Mouse (Mus musculus) CH12.LX (cell line): ENCODE measurements at regions not wholly inside any gene's neighbourhood (a gene's known extent, or its start where the extent isn't known, plus 50 kb on each side); places are given as distances from the start of the nearest gene placed in this dataset.

Source experiments
- DNase-seq: peaks from one replicate; pipeline ENCODE4 v3.0.0-alpha.2; 2013; ENCODE audit errors: extremely low read depth
- H3K27ac ChIP-seq: 2 replicates; pipeline ENCODE4 v1.5.1; 2012; ENCODE audit warnings: low read depth, mild to moderate bottlenecking, control low read depth, moderate library complexity; ENCODE audit not compliant: insufficient read depth
- H3K27me3 ChIP-seq: replicated peaks from 2 replicates; pipeline ENCODE3; 2012; ENCODE audit warnings: inconsistent platforms
- H3K36me3 ChIP-seq, 2 experiments: replicated peaks in 1 of 2; 2 replicates each; pipeline versions ENCODE3 to v1.6.1; 2012; ENCODE audit warnings: inconsistent platforms in 1 of 2, low read length in 1 of 2, mild to moderate bottlenecking in 1 of 2, mixed read lengths in 1 of 2, moderate library complexity in 1 of 2; ENCODE audit not compliant: control insufficient read depth in 1 of 2, insufficient read depth in 1 of 2
- H3K4me1 ChIP-seq, 2 experiments: 2 replicates each; pipeline ENCODE4 v1.6.1; 2012; ENCODE audit warnings: inconsistent platforms in 1 of 2, moderate library complexity in 1 of 2; ENCODE audit not compliant: insufficient read depth in 2 of 2, control insufficient read depth in 1 of 2
- H3K4me2 ChIP-seq: 2 replicates; pipeline ENCODE4 v1.6.1; 2012; ENCODE audit warnings: low read depth, mild to moderate bottlenecking, control low read depth; ENCODE audit not compliant: poor library complexity, insufficient read depth, severe bottlenecking
- H3K4me3 ChIP-seq, 3 experiments: fragments of 150-350 bp in 1 of 3; sonication (generic) in 1 of 3; replicated peaks in 1 of 3; 2 replicates each; pipeline versions ENCODE3 to v1.5.1; 2011 to 2012; ENCODE audit warnings: low read depth in 2 of 3, low read length in 2 of 3, mild to moderate bottlenecking in 2 of 3, moderate library complexity in 2 of 3, control low read depth in 1 of 3, improper control_type of control experiment in 1 of 3, inconsistent platforms in 1 of 3, mixed read lengths in 1 of 3; ENCODE audit not compliant: poor library complexity in 1 of 3
- H3K79me2 ChIP-seq: replicated peaks from 2 replicates; pipeline ENCODE4 v1.6.1; 2012; ENCODE audit warnings: mild to moderate bottlenecking, moderate library complexity; ENCODE audit not compliant: control insufficient read depth, poor library complexity, insufficient read depth, severe bottlenecking; ENCODE audit errors: extremely low read depth
- H3K9ac ChIP-seq: 2 replicates; pipeline ENCODE4 v1.6.1; 2012; ENCODE audit warnings: low read depth, mild to moderate bottlenecking, control low read depth, moderate library complexity; ENCODE audit not compliant: insufficient read depth
- H3K9me3 ChIP-seq: replicated peaks from 2 replicates; pipeline ENCODE3; 2012; ENCODE audit warnings: low read length, inconsistent platforms, mixed read lengths
- BHLHE40 ChIP-seq: IDR thresholded peaks from 2 replicates; pipeline ENCODE4 v1.6.1; 2011; ENCODE audit warnings: mild to moderate bottlenecking, low read depth, low read length, improper control_type of control experiment
- CHD2 ChIP-seq: IDR thresholded peaks from 2 replicates; pipeline ENCODE4 v1.6.1; 2011; ENCODE audit warnings: low read length, improper control_type of control experiment
- CTCF ChIP-seq, 2 experiments: IDR thresholded peaks in 1 of 2; conservative IDR thresholded peaks in 1 of 2; 2 replicates each; pipeline ENCODE4 v1.5.1; 2011 to 2012; ENCODE audit warnings: low read depth in 2 of 2, low read length in 2 of 2, improper control_type of control experiment in 1 of 2, inconsistent platforms in 1 of 2, mild to moderate bottlenecking in 1 of 2, moderate library complexity in 1 of 2
- E2F4 ChIP-seq: IDR thresholded peaks from 2 replicates; pipeline ENCODE4 v1.6.1; 2011; ENCODE audit warnings: low read depth, low read length, improper control_type of control experiment; ENCODE audit not compliant: insufficient replicate concordance
- ELF1 ChIP-seq: IDR thresholded peaks from 2 replicates; pipeline ENCODE4 v1.6.1; 2014; ENCODE audit warnings: low read depth, mild to moderate bottlenecking, inconsistent platforms, low read length, improper control_type of control experiment
- HCFC1 ChIP-seq: IDR thresholded peaks from 2 replicates; pipeline ENCODE4 v1.6.1; 2012; ENCODE audit warnings: low read depth, mild to moderate bottlenecking, inconsistent platforms, low read length, improper control_type of control experiment
- JUN ChIP-seq: IDR thresholded peaks from 2 replicates; pipeline ENCODE4 v1.6.1; 2011; ENCODE audit warnings: low read depth, mild to moderate bottlenecking, low read length, improper control_type of control experiment, moderate library complexity; ENCODE audit not compliant: insufficient read depth
- MEF2A ChIP-seq: IDR thresholded peaks from 2 replicates; pipeline ENCODE4 v1.6.1; 2014; ENCODE audit warnings: low read depth, mild to moderate bottlenecking, inconsistent platforms, low read length, improper control_type of control experiment, borderline replicate concordance
- MYC ChIP-seq: IDR thresholded peaks from 2 replicates; pipeline ENCODE4 v1.6.1; 2011; ENCODE audit warnings: low read depth, mild to moderate bottlenecking, improper control_type of control experiment, low read length
- PAX5 ChIP-seq: IDR thresholded peaks from 2 replicates; pipeline ENCODE4 v1.6.1; 2012; ENCODE audit warnings: low read length, inconsistent platforms, mixed read lengths
- RAD21 ChIP-seq: IDR thresholded peaks from 2 replicates; pipeline ENCODE4 v1.6.1; 2011; ENCODE audit warnings: low read depth, mild to moderate bottlenecking, low read length, improper control_type of control experiment, moderate library complexity
- RCOR1 ChIP-seq: conservative IDR thresholded peaks from 2 replicates; pipeline ENCODE4 v1.6.1; 2012; ENCODE audit warnings: low read depth, mild to moderate bottlenecking, inconsistent platforms, low read length, improper control_type of control experiment
- TBP ChIP-seq: conservative IDR thresholded peaks from 2 replicates; pipeline ENCODE4 v1.6.1; 2011; ENCODE audit warnings: low read depth, low read length, improper control_type of control experiment
- UBTF ChIP-seq: IDR thresholded peaks from 2 replicates; pipeline ENCODE4 v1.6.1; 2012; ENCODE audit warnings: low read depth, mild to moderate bottlenecking, inconsistent platforms, low read length, improper control_type of control experiment, moderate library complexity
- ZC3H11A ChIP-seq: IDR thresholded peaks from 2 replicates; pipeline ENCODE4 v1.6.1; 2012; ENCODE audit warnings: low read depth, mild to moderate bottlenecking, inconsistent platforms, low read length, improper control_type of control experiment
- dilution Hi-C: fragments of 300-500 bp; cut with MboI; formaldehyde crosslinking; loops from 2 replicates; pipeline ENCODE4 v1.14.3; 2020; ENCODE audit warnings: low sequenced_read_pairs; ENCODE audit not compliant: extremely low pct_unique_long_range_greater_than_20kb, extremely low pct_ligation_motif_present
- in situ Hi-C: fragments of 300-500 bp; cut with MboI; formaldehyde crosslinking; loops from 3 replicates; pipeline ENCODE4 v1.14.3; 2019; ENCODE audit warnings: low sequenced_read_pairs, low pct_ligation_motif_present, low pct_unique_long_range_greater_than_20kb, mixed read lengths

GRCm38 (mm10) chr13:21889244-21889643, 55.6 kb upstream of the Zfp184 start:
- H3K9me3 ChIP-seq: no peaks in the 10 kb centered on the region
- no peaks in the 10 kb centered on the region for H3K36me3 ChIP-seq
- peaks cover 8% of the 10 kb centered on the region for H3K27me3 ChIP-seq
- no peak overlapping the region for H3K4me2 ChIP-seq
- DNase-seq: no peak
- dilution Hi-C loops (no loop called here), in situ Hi-C loops (loop anchor here (25.0 kb wide), 2 partner anchors 727 to 1398 kb away; no protein-coding TSS in a partner anchor)
- no peaks in the 10 kb centered on the region for H3K4me1 ChIP-seq
- no peak overlapping the region for H3K9ac ChIP-seq
- no peaks in the 10 kb centered on the region for H3K79me2 ChIP-seq
- TF ChIP-seq MEF2A (no peak), UBTF (no peak), TBP (no peak), CTCF (conservative IDR thresholded peaks at IDR 0.05 in 1 of 2, IDR thresholded peaks at IDR 0.05 in 1 of 2; ENCODE audit: low read depth in 2 of 2, low read length in 2 of 2) (no peak), ELF1 (no peak), BHLHE40 (no peak), MYC (no peak), CHD2 (no peak), RAD21 (no peak), E2F4 (no peak), ZC3H11A (no peak), RCOR1 (no peak), HCFC1 (no peak), PAX5 (no peak), JUN (no peak)
- no peak overlapping the region for H3K27ac ChIP-seq
- no peak overlapping the region for H3K4me3 ChIP-seq
